Mouse (Mus musculus): ENCODE results near the gene Il6ra. TPM values are rescaled to one million over a fixed set of nuclear protein-coding genes. Genes with fewer than 3 reads are reported as not detected.

Il6ra gene
- polyA plus RNA-seq, 1 experiment: 10.4 TPM

DNA sequence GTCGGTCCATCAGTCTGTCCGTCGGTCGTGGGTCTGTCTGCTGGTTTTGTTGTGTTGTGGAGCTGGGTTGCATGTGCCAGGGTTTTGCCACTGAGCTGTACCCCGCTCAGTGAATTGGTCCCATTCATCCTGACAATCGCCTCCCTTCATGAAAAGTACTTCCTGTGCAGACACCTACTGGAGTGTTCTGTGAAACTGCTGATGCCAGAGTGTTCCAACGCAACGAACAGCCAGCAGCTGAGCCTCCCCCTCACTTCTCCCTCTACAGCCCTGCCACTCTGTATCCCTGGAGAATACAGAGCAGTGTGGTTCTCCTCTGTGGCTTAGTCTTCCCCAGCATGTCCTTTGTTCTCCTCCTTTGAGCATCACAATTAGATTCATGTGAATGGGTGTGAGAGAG lies 54.1 kb downstream of the Il6ra start:
- TF ChIP-seq POLR2A (IDR thresholded peaks at IDR 0.05; ENCODE audit: control insufficient read depth, extremely low read depth, insufficient read depth, low read length, poor library complexity): no peak
- TF ChIP-seq CTCF (IDR thresholded peaks at IDR 0.05; ENCODE audit: borderline replicate concordance, control insufficient read depth, extremely low read depth, insufficient read depth, low read length, poor library complexity): no peak
- no peak for DNase-seq
- H3K4me1 ChIP-seq (replicated peaks; ENCODE audit: control insufficient read depth, insufficient read depth, low read length): peaks cover 13% of the 10 kb centered on the region
- no peak overlapping the region for H3K4me3 ChIP-seq (ENCODE audit: control insufficient read depth, insufficient read depth, low read length)
- no peaks in the 10 kb centered on the region for H3K27me3 ChIP-seq (ENCODE audit: control insufficient read depth, insufficient read depth, low read length)
- H3K27ac ChIP-seq (ENCODE audit: control insufficient read depth, insufficient read depth, low read length): no peak overlapping the region
- WGBS: 69% methylated on average over 8 of the region's 8 CpGs
- no peaks in the 10 kb centered on the region for H3K36me3 ChIP-seq (ENCODE audit: control insufficient read depth, insufficient read depth, low read length)

- DNase-seq: no peak
- Histone ChIP-seq H3K4me3 (ENCODE audit: control insufficient read depth, insufficient read depth, low read length) (no peak overlapping the region), H3K27ac (ENCODE audit: control insufficient read depth, insufficient read depth, low read length) (no peak overlapping the region), H3K4me1 (replicated peaks; ENCODE audit: control insufficient read depth, insufficient read depth, low read length) (peaks cover 7% of the 10 kb centered on the region), H3K36me3 (ENCODE audit: control insufficient read depth, insufficient read depth, low read length) (no peaks in the 10 kb centered on the region), H3K27me3 (ENCODE audit: control insufficient read depth, insufficient read depth, low read length) (no peaks in the 10 kb centered on the region)
- TF ChIP-seq CTCF (IDR thresholded peaks at IDR 0.05; ENCODE audit: borderline replicate concordance, control insufficient read depth, extremely low read depth, insufficient read depth, low read length, poor library complexity) (no peak), POLR2A (IDR thresholded peaks at IDR 0.05; ENCODE audit: control insufficient read depth, extremely low read depth, insufficient read depth, low read length, poor library complexity) (no peak)
- whole genome bisulfite sequencing: 23% methylated on average over 4 of the region's 4 CpGs
These were observed 54.9 kb downstream of the Il6ra start for GRCm38 (mm10) chr3:89858123-89858522.

- no peak overlapping the region for H3K4me3 ChIP-seq (ENCODE audit: control insufficient read depth, insufficient read depth, low read length)
- H3K27ac ChIP-seq (ENCODE audit: control insufficient read depth, insufficient read depth, low read length): no peak overlapping the region
- TF ChIP-seq CTCF (IDR thresholded peaks at IDR 0.05; ENCODE audit: borderline replicate concordance, control insufficient read depth, extremely low read depth, insufficient read depth, low read length, poor library complexity) (no peak), POLR2A (IDR thresholded peaks at IDR 0.05; ENCODE audit: control insufficient read depth, extremely low read depth, insufficient read depth, low read length, poor library complexity) (no peak)
- no peaks in the 10 kb centered on the region for H3K27me3 ChIP-seq (ENCODE audit: control insufficient read depth, insufficient read depth, low read length)
- no peak for DNase-seq
- no peaks in the 10 kb centered on the region for H3K36me3 ChIP-seq (ENCODE audit: control insufficient read depth, insufficient read depth, low read length)
- peaks cover 7% of the 10 kb centered on the region for H3K4me1 ChIP-seq (replicated peaks; ENCODE audit: control insufficient read depth, insufficient read depth, low read length)
- WGBS: 96% methylated on average over 3 of the region's 3 CpGs
These were observed 55.6 kb downstream of the Il6ra start for GRCm38 (mm10) chr3:89857353-89857752.

GRCm38 (mm10) chr3:89853752-89854151 lies 59.2 kb downstream of the Il6ra start:
- Histone ChIP-seq H3K36me3 (ENCODE audit: control insufficient read depth, insufficient read depth, low read length) (no peaks in the 10 kb centered on the region), H3K4me1 (replicated peaks; ENCODE audit: control insufficient read depth, insufficient read depth, low read length) (no peaks in the 10 kb centered on the region; the same call in 1 of the 2 replicates), H3K27me3 (ENCODE audit: control insufficient read depth, insufficient read depth, low read length) (no peaks in the 10 kb centered on the region), H3K4me3 (ENCODE audit: control insufficient read depth, insufficient read depth, low read length) (no peak overlapping the region), H3K27ac (ENCODE audit: control insufficient read depth, insufficient read depth, low read length) (no peak overlapping the region)
- DNase-seq: no peak
- WGBS: 85% methylated on average over 5 of the region's 5 CpGs
- TF ChIP-seq CTCF (IDR thresholded peaks at IDR 0.05; ENCODE audit: borderline replicate concordance, control insufficient read depth, extremely low read depth, insufficient read depth, low read length, poor library complexity) (no peak), POLR2A (IDR thresholded peaks at IDR 0.05; ENCODE audit: control insufficient read depth, extremely low read depth, insufficient read depth, low read length, poor library complexity) (no peak)

DNA sequence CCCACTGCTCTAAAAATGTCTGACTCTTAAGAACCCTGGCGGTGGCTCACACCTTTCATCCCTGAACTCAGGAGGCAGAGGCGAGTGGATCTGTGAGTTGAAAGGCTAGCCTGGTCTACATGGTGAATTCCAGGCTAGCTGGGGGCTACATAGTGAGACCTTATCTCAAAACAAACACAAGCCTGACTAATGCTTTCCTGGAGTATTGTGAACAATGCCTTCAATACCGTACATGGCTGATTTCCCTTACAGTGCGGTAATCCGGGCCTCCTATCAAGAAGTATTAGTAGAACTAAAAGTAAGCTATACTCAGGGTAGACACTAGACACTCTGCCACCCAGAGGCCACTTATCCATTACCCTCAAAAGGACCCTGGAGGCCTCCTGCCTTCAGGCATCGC lies 64.9 kb downstream of the Il6ra start:
- Histone ChIP-seq H3K4me3 (ENCODE audit: control insufficient read depth, insufficient read depth, low read length) (no peak overlapping the region), H3K27ac (ENCODE audit: control insufficient read depth, insufficient read depth, low read length) (no peak overlapping the region), H3K36me3 (ENCODE audit: control insufficient read depth, insufficient read depth, low read length) (no peaks in the 10 kb centered on the region), H3K27me3 (ENCODE audit: control insufficient read depth, insufficient read depth, low read length) (no peaks in the 10 kb centered on the region), H3K4me1 (replicated peaks; ENCODE audit: control insufficient read depth, insufficient read depth, low read length) (peaks cover 4% of the 10 kb centered on the region; the same call in 1 of the 2 replicates)
- no peak for DNase-seq
- 96% methylated on average over 6 of the region's 6 CpGs for WGBS
- no peak for TF ChIP-seq POLR2A (IDR thresholded peaks at IDR 0.05; ENCODE audit: control insufficient read depth, extremely low read depth, insufficient read depth, low read length, poor library complexity)
- TF ChIP-seq CTCF (IDR thresholded peaks at IDR 0.05; ENCODE audit: borderline replicate concordance, control insufficient read depth, extremely low read depth, insufficient read depth, low read length, poor library complexity): no peak

- H3K27me3 ChIP-seq (ENCODE audit: control insufficient read depth, insufficient read depth, low read length): no peaks in the 10 kb centered on the region
- 75% methylated on average over 6 of the region's 6 CpGs for WGBS
- DNase-seq: no peak
These were observed 65.4 kb downstream of the Il6ra start for GRCm38 (mm10) chr3:89847596-89847995.

GRCm38 (mm10) chr3:89847126-89847525 lies 65.9 kb downstream of the Il6ra start:
- TF ChIP-seq POLR2A (IDR thresholded peaks at IDR 0.05; ENCODE audit: control insufficient read depth, extremely low read depth, insufficient read depth, low read length, poor library complexity) (no peak), CTCF (IDR thresholded peaks at IDR 0.05; ENCODE audit: borderline replicate concordance, control insufficient read depth, extremely low read depth, insufficient read depth, low read length, poor library complexity) (no peak)
- 90% methylated on average over 3 of the region's 3 CpGs for WGBS
- peaks cover 6% of the 10 kb centered on the region; the same call in 1 of the 2 replicates for H3K4me1 ChIP-seq (replicated peaks; ENCODE audit: control insufficient read depth, insufficient read depth, low read length)
- H3K27ac ChIP-seq (ENCODE audit: control insufficient read depth, insufficient read depth, low read length): no peak overlapping the region
- no peak overlapping the region for H3K4me3 ChIP-seq (ENCODE audit: control insufficient read depth, insufficient read depth, low read length)
- no peaks in the 10 kb centered on the region for H3K27me3 ChIP-seq (ENCODE audit: control insufficient read depth, insufficient read depth, low read length)
- H3K36me3 ChIP-seq (ENCODE audit: control insufficient read depth, insufficient read depth, low read length): no peaks in the 10 kb centered on the region
- no peak for DNase-seq

More at GRCm38 (mm10) chr3:89847596-89847995, 65.4 kb downstream of the Il6ra start:
- Histone ChIP-seq H3K4me1 (replicated peaks; ENCODE audit: control insufficient read depth, insufficient read depth, low read length) (peaks cover 6% of the 10 kb centered on the region; the same call in 1 of the 2 replicates), H3K36me3 (ENCODE audit: control insufficient read depth, insufficient read depth, low read length) (no peaks in the 10 kb centered on the region), H3K4me3 (ENCODE audit: control insufficient read depth, insufficient read depth, low read length) (no peak overlapping the region), H3K27ac (ENCODE audit: control insufficient read depth, insufficient read depth, low read length) (no peak overlapping the region)
- TF ChIP-seq POLR2A (IDR thresholded peaks at IDR 0.05; ENCODE audit: control insufficient read depth, extremely low read depth, insufficient read depth, low read length, poor library complexity) (no peak), CTCF (IDR thresholded peaks at IDR 0.05; ENCODE audit: borderline replicate concordance, control insufficient read depth, extremely low read depth, insufficient read depth, low read length, poor library complexity) (no peak)
